Mouse (Mus musculus): ENCODE measurements at regions not wholly inside any gene's neighbourhood (a gene's known extent, or its start where the extent isn't known, plus 50 kb on each side); places are given as distances from the start of the nearest gene placed in this dataset.

DNA sequence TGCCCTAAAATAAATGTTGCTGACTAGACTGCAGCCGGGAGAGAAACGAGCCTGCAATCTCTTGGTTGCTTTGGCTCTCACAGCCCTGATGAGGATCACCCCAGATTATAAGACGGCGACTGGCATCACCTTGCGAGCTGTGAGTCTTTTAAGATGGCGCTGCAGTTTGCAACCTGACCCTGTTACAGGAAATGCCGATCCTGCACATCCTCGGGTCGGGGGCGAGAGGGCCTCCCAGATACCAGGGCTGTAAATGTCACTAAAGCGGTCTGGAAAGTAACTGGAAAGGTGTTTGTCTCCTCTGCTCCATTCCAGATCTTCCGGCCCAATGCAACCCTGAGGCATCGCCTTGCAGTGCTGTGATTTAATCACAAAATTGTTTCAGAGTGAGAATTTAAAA lies 53.4 kb downstream of the Cartpt start:
- peak; percentile 27 for DNase-seq (ENCODE audit: low spot score)
- no peak overlapping the region for H3K4me2 ChIP-seq (ENCODE audit: low read length)
- H3K9me3 ChIP-seq (replicated peaks; ENCODE audit: low read length), result no peaks in the 10 kb centered on the region
- H3K27ac ChIP-seq, result no peak overlapping the region
- TF ChIP-seq CTCF (IDR thresholded peaks at IDR 0.05; ENCODE audit: low read depth), result no peak
- H3K27me3 ChIP-seq (ENCODE audit: insufficient read depth, low read length), result no peaks in the 10 kb centered on the region; the same call in 1 of the 2 replicates
- 0 out of 2 replicates have a peak overlapping the region, but pooled peaks have one; percentile 18 for H3K9ac ChIP-seq (ENCODE audit: low read depth, low read length)
- no peaks in the 10 kb centered on the region for H3K36me3 ChIP-seq (ENCODE audit: insufficient read depth, low read length)
- H3K4me3 ChIP-seq (replicated peaks; ENCODE audit: low read depth, low read length), result no peak overlapping the region
- no peaks in the 10 kb centered on the region for H3K4me1 ChIP-seq (replicated peaks; ENCODE audit: insufficient read depth, low read length)
- WGBS, result 15% methylated on average over 13 of the region's 13 CpGs
- no peak for ATAC-seq (replicated peaks; ENCODE audit: low FRiP score, low read depth)

- no peak overlapping the region for H3K9ac ChIP-seq (ENCODE audit: low read depth, low read length)
- no peak overlapping the region for H3K4me3 ChIP-seq (replicated peaks; ENCODE audit: low read depth, low read length)
- H3K36me3 ChIP-seq (ENCODE audit: insufficient read depth, low read length), result no peaks in the 10 kb centered on the region
- H3K27ac ChIP-seq, result no peak overlapping the region
- no peaks in the 10 kb centered on the region for H3K9me3 ChIP-seq (replicated peaks; ENCODE audit: low read length)
- H3K4me1 ChIP-seq (replicated peaks; ENCODE audit: insufficient read depth, low read length), result peaks cover 10% of the 10 kb centered on the region; the same call in 1 of the 2 replicates
- H3K4me2 ChIP-seq (ENCODE audit: low read length), result no peak overlapping the region
- ATAC-seq (replicated peaks; ENCODE audit: low FRiP score, low read depth), result no peak
- TF ChIP-seq CTCF (IDR thresholded peaks at IDR 0.05; ENCODE audit: low read depth), result peak; percentile 70
- no peaks in the 10 kb centered on the region; the same call in 1 of the 2 replicates for H3K27me3 ChIP-seq (ENCODE audit: insufficient read depth, low read length)
- peak; percentile 78 for DNase-seq (ENCODE audit: low spot score)
- WGBS, result 29% methylated on average over 9 of the region's 9 CpGs
These were observed 58.3 kb downstream of the Cartpt start for GRCm38 (mm10) chr13:99842626-99843025.

DNA sequence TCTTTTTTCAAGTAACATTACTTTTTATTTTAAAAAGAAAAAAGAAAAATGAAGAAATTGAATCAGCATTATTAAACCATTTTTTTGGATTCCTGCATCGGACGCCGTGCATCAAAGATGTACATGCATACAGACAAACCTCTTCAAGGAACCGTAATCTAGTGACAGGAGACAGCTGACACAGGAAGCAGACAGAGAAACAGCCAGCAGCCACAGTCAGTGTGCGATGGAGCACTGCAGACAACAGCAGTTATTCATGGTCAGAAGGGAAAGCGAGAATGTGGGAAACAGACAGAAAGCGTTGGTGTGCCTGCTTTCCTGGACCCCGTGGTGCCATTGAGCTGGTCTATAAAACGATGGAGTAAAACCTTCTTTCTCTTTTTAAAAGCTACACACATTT lies 61.4 kb downstream of the Cartpt start:
- no peak overlapping the region for H3K4me3 ChIP-seq (replicated peaks; ENCODE audit: low read depth, low read length)
- H3K9me3 ChIP-seq (replicated peaks; ENCODE audit: low read length), result no peaks in the 10 kb centered on the region
- H3K9ac ChIP-seq (ENCODE audit: low read depth, low read length), result no peak overlapping the region
- peak; percentile 53 for DNase-seq (ENCODE audit: low spot score)
- peak overlapping the region; percentile 28; the same call in 1 of the 2 replicates for H3K4me2 ChIP-seq (ENCODE audit: low read length)
- H3K27ac ChIP-seq, result no peak overlapping the region
- peaks cover 10% of the 10 kb centered on the region; the same call in 1 of the 2 replicates for H3K4me1 ChIP-seq (replicated peaks; ENCODE audit: insufficient read depth, low read length)
- no peaks in the 10 kb centered on the region for H3K36me3 ChIP-seq (ENCODE audit: insufficient read depth, low read length)
- H3K27me3 ChIP-seq (ENCODE audit: insufficient read depth, low read length), result no peaks in the 10 kb centered on the region
- no peak for ATAC-seq (replicated peaks; ENCODE audit: low FRiP score, low read depth)
- TF ChIP-seq CTCF (IDR thresholded peaks at IDR 0.05; ENCODE audit: low read depth), result no peak
- whole genome bisulfite sequencing, result 17% methylated on average over 9 of the region's 9 CpGs

DNA sequence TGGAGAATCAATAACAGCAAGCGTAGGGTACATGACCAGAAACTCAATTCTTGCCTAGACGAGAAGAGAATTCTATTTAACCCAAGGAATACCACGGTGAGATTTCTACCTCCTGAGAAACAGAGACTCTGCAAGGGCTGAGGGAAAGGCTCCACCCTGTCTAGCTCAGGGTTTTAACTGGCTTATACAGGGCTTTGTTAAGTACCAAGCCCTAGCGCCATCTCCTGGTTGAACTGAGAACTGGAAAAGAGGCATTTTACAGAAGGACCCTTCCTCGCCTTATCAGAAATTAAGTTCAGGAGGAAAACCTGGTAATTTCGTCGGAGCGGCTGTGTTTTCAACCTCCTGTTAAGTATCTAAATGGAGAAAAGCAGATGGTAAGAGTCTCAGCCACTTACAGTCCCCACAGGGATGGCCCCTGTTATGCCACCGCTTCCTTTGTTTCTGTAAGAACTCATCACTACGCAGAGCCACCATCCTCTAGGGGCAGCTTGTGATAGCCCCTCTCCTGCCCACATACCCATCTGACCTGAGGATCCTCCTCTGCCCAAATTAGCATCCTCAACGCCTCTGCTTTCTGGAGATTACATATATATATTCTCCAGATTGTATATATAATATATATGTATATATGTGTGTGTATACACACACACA lies 63.0 kb downstream of the Cartpt start:
- no peak overlapping the region for H3K27ac ChIP-seq
- TF ChIP-seq CTCF (IDR thresholded peaks at IDR 0.05; ENCODE audit: low read depth), result peak; percentile 88
- H3K9ac ChIP-seq (ENCODE audit: low read depth, low read length), result no peak overlapping the region
- no peak overlapping the region for H3K4me3 ChIP-seq (replicated peaks; ENCODE audit: low read depth, low read length)
- H3K27me3 ChIP-seq (ENCODE audit: insufficient read depth, low read length), result no peaks in the 10 kb centered on the region
- no peak overlapping the region for H3K4me2 ChIP-seq (ENCODE audit: low read length)
- ATAC-seq (replicated peaks; ENCODE audit: low FRiP score, low read depth), result no peak
- DNase-seq (ENCODE audit: low spot score), result peak; percentile 89
- H3K9me3 ChIP-seq (replicated peaks; ENCODE audit: low read length), result no peaks in the 10 kb centered on the region
- no peaks in the 10 kb centered on the region for H3K36me3 ChIP-seq (ENCODE audit: insufficient read depth, low read length)
- 37% methylated on average over 11 of the region's 11 CpGs for WGBS
- peaks cover 10% of the 10 kb centered on the region; the same call in 1 of the 2 replicates for H3K4me1 ChIP-seq (replicated peaks; ENCODE audit: insufficient read depth, low read length)

DNA sequence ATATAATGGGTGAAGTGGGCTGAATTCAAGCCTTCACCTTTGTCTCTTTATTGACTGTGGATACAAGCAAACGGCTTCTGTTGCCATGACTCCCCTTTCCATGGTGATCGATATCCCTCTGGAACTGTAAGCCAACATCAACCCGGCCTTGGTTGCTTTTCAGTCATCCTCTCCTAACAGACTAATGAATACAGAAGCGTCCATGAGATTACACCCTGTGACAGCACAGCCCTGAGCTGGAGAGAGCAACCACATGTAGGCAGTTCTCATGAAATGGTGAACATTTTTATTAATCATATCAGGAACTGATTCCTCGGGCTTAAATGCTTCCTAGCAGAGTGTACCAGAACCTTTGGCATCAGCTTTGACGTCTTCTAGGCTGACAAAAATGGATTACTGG lies 63.7 kb downstream of the Cartpt start:
- no peak overlapping the region for H3K9ac ChIP-seq (ENCODE audit: low read depth, low read length)
- no peak for ATAC-seq (replicated peaks; ENCODE audit: low FRiP score, low read depth)
- 86% methylated on average over 6 of the region's 6 CpGs for WGBS
- no peak overlapping the region for H3K4me3 ChIP-seq (replicated peaks; ENCODE audit: low read depth, low read length)
- no peaks in the 10 kb centered on the region for H3K27me3 ChIP-seq (ENCODE audit: insufficient read depth, low read length)
- H3K4me1 ChIP-seq (replicated peaks; ENCODE audit: insufficient read depth, low read length), result peaks cover 10% of the 10 kb centered on the region; the same call in 1 of the 2 replicates
- DNase-seq (ENCODE audit: low spot score), result no peak
- no peaks in the 10 kb centered on the region for H3K36me3 ChIP-seq (ENCODE audit: insufficient read depth, low read length)
- no peak for TF ChIP-seq CTCF (IDR thresholded peaks at IDR 0.05; ENCODE audit: low read depth)
- no peaks in the 10 kb centered on the region for H3K9me3 ChIP-seq (replicated peaks; ENCODE audit: low read length)
- no peak overlapping the region for H3K4me2 ChIP-seq (ENCODE audit: low read length)
- no peak overlapping the region for H3K27ac ChIP-seq

DNA sequence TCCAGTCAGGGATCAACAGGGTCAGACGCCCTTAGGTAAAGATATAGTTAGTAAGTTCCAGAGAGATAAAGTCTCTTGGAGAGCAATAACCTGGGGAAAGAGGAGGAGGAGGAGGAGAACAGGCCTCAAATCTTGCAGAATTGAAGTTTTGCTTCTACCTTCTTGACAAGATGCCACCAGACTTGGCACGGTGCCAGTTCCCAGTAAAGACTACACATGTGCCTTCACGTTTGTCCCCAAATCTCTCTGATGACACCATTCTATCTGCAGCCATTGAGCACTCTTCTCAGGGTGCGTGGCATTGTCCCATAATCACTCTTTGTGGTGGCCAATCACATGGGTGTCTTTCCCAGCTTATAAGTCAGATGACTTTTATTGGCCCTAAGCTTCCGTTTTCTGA lies 64.3 kb downstream of the Cartpt start:
- Histone ChIP-seq H3K4me2 (ENCODE audit: low read length) (no peak overlapping the region), H3K36me3 (ENCODE audit: insufficient read depth, low read length) (no peaks in the 10 kb centered on the region), H3K27ac (no peak overlapping the region), H3K27me3 (ENCODE audit: insufficient read depth, low read length) (no peaks in the 10 kb centered on the region), H3K4me3 (replicated peaks; ENCODE audit: low read depth, low read length) (no peak overlapping the region), H3K4me1 (replicated peaks; ENCODE audit: insufficient read depth, low read length) (peaks cover 10% of the 10 kb centered on the region; the same call in 1 of the 2 replicates), H3K9ac (ENCODE audit: low read depth, low read length) (no peak overlapping the region), H3K9me3 (replicated peaks; ENCODE audit: low read length) (no peaks in the 10 kb centered on the region)
- 87% methylated on average over 5 of the region's 5 CpGs for WGBS
- DNase-seq (ENCODE audit: low spot score), result no peak
- no peak for ATAC-seq (replicated peaks; ENCODE audit: low FRiP score, low read depth)
- no peak for TF ChIP-seq CTCF (IDR thresholded peaks at IDR 0.05; ENCODE audit: low read depth)

Data from kidney, postnatal 0 days (tissue).